In the genomic region with DNA sequence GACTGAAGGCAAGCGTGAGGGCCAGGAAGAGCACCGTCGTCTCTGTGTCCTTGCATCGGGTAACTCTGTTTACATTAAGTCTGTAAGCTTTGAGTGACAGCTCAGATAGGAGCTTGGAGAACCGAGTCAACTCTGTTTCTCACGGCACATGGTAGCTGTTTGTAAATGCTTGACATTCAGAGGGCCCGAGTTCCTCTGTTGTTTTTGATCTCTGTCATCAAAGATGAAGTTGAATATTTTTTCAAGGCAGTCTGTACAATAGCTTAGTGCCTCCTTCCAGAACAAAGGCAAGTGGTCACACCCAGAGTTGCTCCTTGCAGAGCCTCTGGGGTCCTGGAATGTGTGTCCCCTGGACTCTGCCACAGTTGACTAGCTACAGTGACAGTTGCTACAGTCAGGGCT, we compare ENCODE assay signal across 12 mouse cellular contexts.
A peak's percentile ranks its signal among the peaks of the same experiment; 100 is the strongest.
DNase-seq lines count a peak whose midpoint lies in the region; ATAC-seq and TF ChIP-seq lines count a peak whose summit lies in the region.
"Had no signal": no experiment of that assay in that cellular context is flagged by ENCODE, and none has a peak within 500 bp of the region (broad histone marks: within the 10 kb centered on the region; RNA-seq: fewer than 3 reads in every experiment).

No protein-coding gene starts in this region.

- TF ChIP-seq CTCF in spleen, adult 2 months (IDR thresholded peaks at IDR 0.05; ENCODE audit: extremely low read depth, insufficient read depth, insufficient read length, insufficient replicate concordance): no peak

- DNase-seq in heart, embryonic 10.5 days (ENCODE audit: low spot score): no peak
- DNase-seq in heart, postnatal 25 days (ENCODE audit: low spot score): no peak
- DNase-seq in spleen, adult 2 months (ENCODE audit: low read depth in 1 of 2, low spot score in 2 of 2): no peak
- DNase-seq in spleen, postnatal 4 days (ENCODE audit: low spot score in 2 of 2): no peak
- DNase-seq in retina, embryonic 14.5 days (ENCODE audit: low spot score): peak; percentile 79
- DNase-seq in cerebellum, adult 8-10 months: no peak
- no peak for DNase-seq in limb, embryonic 10.5 days (ENCODE audit: low spot score)
- DNase-seq: cerebellum, adult 18-20 months; liver; right cerebral cortex, postnatal 14 days had no signal

- intact Hi-C loops in heart, postnatal 25 days (cut with DNase I): no loop called here

- 4% methylated on average over 7 of the region's 7 CpGs for WGBS in heart, embryonic 10.5 days
- WGBS in spleen, adult 2 months: 66% methylated on average over 7 of the region's 7 CpGs
- 15% methylated on average over 7 of the region's 7 CpGs for WGBS in embryonic facial prominence, embryonic 12.5 days
- 32% methylated on average over 7 of the region's 7 CpGs for WGBS in limb, embryonic 10.5 days

- no peak overlapping the region for H3K4me3 ChIP-seq in heart, embryonic 10.5 days
- no peak overlapping the region for H3K4me3 ChIP-seq in spleen, adult 2 months (ENCODE audit: extremely low read depth, insufficient read depth, insufficient read length)
- no peak overlapping the region for H3K4me3 ChIP-seq in embryonic facial prominence, embryonic 12.5 days
- H3K4me3 ChIP-seq in limb, embryonic 10.5 days: no peak overlapping the region
- H3K4me3 ChIP-seq: hindbrain, embryonic 12.5 days had no signal

- H3K4me2 ChIP-seq in embryonic facial prominence, embryonic 12.5 days (replicated peaks): no peak overlapping the region
- H3K4me2 ChIP-seq: hindbrain, embryonic 12.5 days had no signal

- peak overlapping the region; percentile 47; the same call in 1 of the 2 replicates for H3K27ac ChIP-seq in heart, embryonic 10.5 days
- peak overlapping the region; percentile 37; the same call in 1 of the 2 replicates for H3K27ac ChIP-seq in spleen, adult 2 months (ENCODE audit: insufficient read depth, low read length)
- H3K27ac ChIP-seq in embryonic facial prominence, embryonic 12.5 days: 0 out of 2 replicates have a peak overlapping the region, but pooled peaks have one; percentile 5
- H3K27ac ChIP-seq in limb, embryonic 10.5 days: no peak overlapping the region
- H3K27ac ChIP-seq: hindbrain, embryonic 12.5 days had no signal

- peaks cover 40% of the 10 kb centered on the region for H3K4me1 ChIP-seq in heart, embryonic 10.5 days
- peaks cover 6% of the 10 kb centered on the region; the same call in 1 of the 2 replicates for H3K4me1 ChIP-seq in spleen, adult 2 months (ENCODE audit: control insufficient read depth, insufficient read depth, insufficient read length)
- peaks cover 9% of the 10 kb centered on the region for H3K4me1 ChIP-seq in embryonic facial prominence, embryonic 12.5 days
- H3K4me1 ChIP-seq in limb, embryonic 10.5 days: peaks cover 12% of the 10 kb centered on the region

- H3K9ac ChIP-seq in embryonic facial prominence, embryonic 12.5 days: no peak overlapping the region
- H3K9ac ChIP-seq: hindbrain, embryonic 12.5 days had no signal

- no peak for ATAC-seq in embryonic facial prominence, embryonic 12.5 days (ENCODE audit: insufficient number of reproducible peaks, insufficient read depth, low FRiP score, low TSS enrichment)

- H3K27me3 ChIP-seq in heart, embryonic 10.5 days (ENCODE audit: insufficient read depth, poor library complexity, severe bottlenecking): no peaks in the 10 kb centered on the region
- H3K27me3 ChIP-seq in spleen, adult 2 months (ENCODE audit: control insufficient read depth, insufficient read depth, low read length): no peaks in the 10 kb centered on the region
- no peaks in the 10 kb centered on the region for H3K27me3 ChIP-seq in embryonic facial prominence, embryonic 12.5 days
- no peaks in the 10 kb centered on the region for H3K27me3 ChIP-seq in limb, embryonic 10.5 days (ENCODE audit: low read depth, poor library complexity, severe bottlenecking)
- H3K27me3 ChIP-seq: hindbrain, embryonic 12.5 days had no signal

- H3K9me3 ChIP-seq in heart, embryonic 10.5 days: no peaks in the 10 kb centered on the region
- no peaks in the 10 kb centered on the region for H3K9me3 ChIP-seq in embryonic facial prominence, embryonic 12.5 days
- H3K9me3 ChIP-seq in limb, embryonic 10.5 days (replicated peaks): no peaks in the 10 kb centered on the region
- H3K9me3 ChIP-seq: hindbrain, embryonic 12.5 days had no signal

- H3K36me3 ChIP-seq in heart, embryonic 10.5 days: no peaks in the 10 kb centered on the region
- no peaks in the 10 kb centered on the region for H3K36me3 ChIP-seq in spleen, adult 2 months (ENCODE audit: control insufficient read depth, insufficient read depth, low read length)
- no peaks in the 10 kb centered on the region for H3K36me3 ChIP-seq in embryonic facial prominence, embryonic 12.5 days
- no peaks in the 10 kb centered on the region for H3K36me3 ChIP-seq in limb, embryonic 10.5 days
- H3K36me3 ChIP-seq: hindbrain, embryonic 12.5 days had no signal

- no peak for TF ChIP-seq POLR2A in spleen, adult 2 months (IDR thresholded peaks at IDR 0.05; ENCODE audit: low read depth, low read length)
